Mouse (Mus musculus): ENCODE results near the gene Agfg2. TPM values are rescaled to one million over a fixed set of nuclear protein-coding genes. Genes with fewer than 3 reads are reported as not detected.

Agfg2 gene
- polyA plus RNA-seq, 1 experiment from 2014 or later, result 13.7 TPM

DNA sequence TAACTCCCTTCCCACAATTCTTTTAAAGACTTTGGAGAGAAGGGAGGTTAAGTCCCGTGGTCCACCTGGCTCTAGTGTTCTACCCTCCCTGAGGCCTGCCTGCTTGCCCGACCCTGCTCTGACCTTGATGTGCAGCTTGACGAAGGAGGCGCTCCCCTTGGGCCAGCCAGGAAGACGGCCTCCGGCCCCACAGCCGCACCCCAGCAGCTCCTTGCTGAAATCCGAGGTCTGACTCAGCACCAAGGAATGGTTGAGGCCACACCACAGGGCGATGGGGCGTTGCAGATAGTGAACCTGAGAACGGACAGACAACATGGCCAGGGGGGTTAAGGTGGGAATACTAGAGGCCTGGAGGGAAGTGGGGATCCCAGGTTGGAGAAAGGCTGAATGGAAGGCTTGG lies 71.0 kb downstream of the Agfg2 start, which contains the start of gene Pcolce:
Gene Pcolce (minus strand): TSS at position 235 of the 400 bp plus-strand sequence.
- no peak for DNase-seq (ENCODE audit: low spot score)
- H3K36me3 ChIP-seq (ENCODE audit: control insufficient read depth, insufficient read depth, low read length), result no peaks in the 10 kb centered on the region
- H3K9me3 ChIP-seq (ENCODE audit: control insufficient read depth, low read length), result no peaks in the 10 kb centered on the region
- no peak for ATAC-seq (ENCODE audit: low FRiP score)
- H3K4me1 ChIP-seq (replicated peaks; ENCODE audit: control insufficient read depth, insufficient read depth, low read length), result peaks cover 8% of the 10 kb centered on the region; the same call in 1 of the 2 replicates
- no peaks in the 10 kb centered on the region; the same call in 1 of the 2 replicates for H3K27me3 ChIP-seq (ENCODE audit: control insufficient read depth, insufficient read depth, low read length)
- no peak within 1 kb of the TSS for H3K4me2 ChIP-seq (replicated peaks; ENCODE audit: low read depth, low read length)
- H3K4me3 ChIP-seq (ENCODE audit: low read depth, low read length), result no peak within 1 kb of the TSS
- peak within 1 kb of the TSS; percentile 5; the same call in 1 of the 2 replicates for H3K9ac ChIP-seq (ENCODE audit: low read depth, low read length)
- 53% methylated on average over 11 of the region's 11 CpGs for WGBS
- no peak within 1 kb of the TSS for H3K27ac ChIP-seq (ENCODE audit: low read depth, low read length)

DNA sequence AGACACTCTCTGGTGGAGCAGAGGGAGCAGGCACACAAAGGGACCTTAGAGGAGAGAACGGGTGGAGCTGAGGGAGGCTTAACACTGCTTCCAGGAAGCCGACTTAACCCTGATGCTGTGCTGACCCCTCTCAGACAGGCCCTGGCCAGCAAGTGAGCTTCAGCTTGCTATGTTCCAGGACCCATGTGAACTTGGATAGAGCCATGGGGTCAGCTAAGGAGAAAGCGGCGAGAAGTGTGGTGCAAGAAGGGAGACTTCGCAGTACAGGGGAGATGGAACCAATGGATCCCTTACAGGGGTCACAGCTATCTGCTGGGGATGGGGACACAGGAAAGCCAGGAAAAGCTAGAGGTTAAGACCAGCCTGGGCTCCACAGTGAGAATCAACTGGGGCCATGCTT lies 71.5 kb downstream of the Agfg2 start:
- Histone ChIP-seq H3K9me3 (ENCODE audit: control insufficient read depth, low read length) (no peaks in the 10 kb centered on the region), H3K4me3 (ENCODE audit: low read depth, low read length) (no peak overlapping the region), H3K27me3 (ENCODE audit: control insufficient read depth, insufficient read depth, low read length) (no peaks in the 10 kb centered on the region; the same call in 1 of the 2 replicates), H3K4me2 (replicated peaks; ENCODE audit: low read depth, low read length) (no peak overlapping the region), H3K4me1 (replicated peaks; ENCODE audit: control insufficient read depth, insufficient read depth, low read length) (peaks cover 11% of the 10 kb centered on the region; the same call in 1 of the 2 replicates), H3K36me3 (ENCODE audit: control insufficient read depth, insufficient read depth, low read length) (no peaks in the 10 kb centered on the region), H3K27ac (ENCODE audit: low read depth, low read length) (no peak overlapping the region), H3K9ac (ENCODE audit: low read depth, low read length) (peak overlapping the region; percentile 5; the same call in 1 of the 2 replicates)
- DNase-seq (ENCODE audit: low spot score), result no peak
- ATAC-seq (ENCODE audit: low FRiP score), result no peak
- 67% methylated on average over 5 of the region's 5 CpGs for WGBS

DNA sequence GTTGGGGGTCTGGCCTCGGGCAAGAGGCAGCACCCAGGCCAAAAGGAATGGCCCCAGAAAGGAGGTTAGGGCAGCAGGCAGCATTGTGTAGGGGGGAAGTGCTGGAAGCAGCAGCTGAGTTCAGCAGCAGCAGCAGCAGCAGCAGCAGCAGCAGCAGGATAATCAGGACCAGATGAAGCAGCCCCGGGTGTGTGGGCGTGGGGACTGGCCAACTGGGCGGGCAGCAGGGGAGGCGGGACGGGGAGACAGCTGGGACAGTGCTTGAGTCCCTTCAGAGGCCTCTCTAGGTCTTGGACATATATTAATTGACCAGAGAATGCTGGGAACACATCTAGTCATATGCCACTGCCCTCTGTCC lies 73.3 kb downstream of the Agfg2 start:
- no peaks in the 10 kb centered on the region for H3K36me3 ChIP-seq (ENCODE audit: control insufficient read depth, insufficient read depth, low read length)
- ATAC-seq (ENCODE audit: low FRiP score) (no peak), DNase-seq (ENCODE audit: low spot score) (peak; percentile 68)
- peak overlapping the region; percentile 54 for H3K9ac ChIP-seq (ENCODE audit: low read depth, low read length)
- no peak overlapping the region; the same call in 1 of the 2 replicates for H3K4me3 ChIP-seq (ENCODE audit: low read depth, low read length)
- peaks cover 13% of the 10 kb centered on the region; the same call in 1 of the 2 replicates for H3K4me1 ChIP-seq (replicated peaks; ENCODE audit: control insufficient read depth, insufficient read depth, low read length)
- 21% methylated on average over 6 of the region's 6 CpGs for WGBS
- H3K4me2 ChIP-seq (replicated peaks; ENCODE audit: low read depth, low read length), result peak overlapping the region; percentile 14; the same call in 1 of the 2 replicates
- H3K27me3 ChIP-seq (ENCODE audit: control insufficient read depth, insufficient read depth, low read length), result peaks cover 2% of the 10 kb centered on the region; the same call in 1 of the 2 replicates
- H3K9me3 ChIP-seq (ENCODE audit: control insufficient read depth, low read length), result no peaks in the 10 kb centered on the region
- H3K27ac ChIP-seq (ENCODE audit: low read depth, low read length), result peak overlapping the region; percentile 70; the same call in 1 of the 2 replicates

DNA sequence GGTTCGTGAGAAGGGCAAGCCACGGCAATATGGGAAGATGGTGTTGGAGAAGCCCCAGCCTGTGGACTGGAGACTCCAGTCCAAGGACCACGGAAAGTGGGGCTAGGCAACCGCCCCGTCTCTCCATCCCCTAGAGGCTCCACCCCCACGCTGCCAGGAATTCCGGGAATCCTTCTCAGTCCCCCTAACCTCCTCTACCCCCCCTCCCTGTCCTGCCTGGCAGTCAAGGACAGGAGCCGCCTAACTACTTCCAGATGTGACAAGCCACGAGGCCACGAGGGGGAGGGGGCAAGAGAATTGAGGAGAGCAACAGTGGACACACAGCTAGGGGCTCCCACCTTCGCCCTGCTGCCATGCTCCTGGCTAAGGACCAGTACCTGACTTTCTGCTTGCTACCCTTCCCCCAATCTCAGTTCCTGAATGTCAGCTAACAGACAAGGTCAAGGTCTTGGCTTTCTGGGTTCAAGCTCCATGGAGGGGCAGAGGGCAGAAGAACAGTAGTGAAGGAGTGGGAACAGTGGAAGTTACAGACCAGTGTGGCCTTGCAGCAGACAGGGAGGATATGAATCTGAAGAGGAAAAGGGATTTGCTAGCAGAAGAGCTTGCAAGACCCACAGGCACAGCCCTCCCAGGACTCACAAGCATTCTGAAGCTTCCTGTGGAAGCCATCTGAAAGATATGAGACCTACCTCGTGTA lies 73.8 kb downstream of the Agfg2 start:
- ATAC-seq (ENCODE audit: low FRiP score) (0 out of 2 replicates have a peak, but pooled peaks have one; percentile 26), DNase-seq (ENCODE audit: low spot score) (peak; percentile 68)
- Histone ChIP-seq H3K4me1 (replicated peaks; ENCODE audit: control insufficient read depth, insufficient read depth, low read length) (peaks cover 13% of the 10 kb centered on the region; the same call in 1 of the 2 replicates), H3K36me3 (ENCODE audit: control insufficient read depth, insufficient read depth, low read length) (no peaks in the 10 kb centered on the region), H3K4me3 (ENCODE audit: low read depth, low read length) (no peak overlapping the region; the same call in 1 of the 2 replicates), H3K27me3 (ENCODE audit: control insufficient read depth, insufficient read depth, low read length) (peaks cover 2% of the 10 kb centered on the region; the same call in 1 of the 2 replicates), H3K4me2 (replicated peaks; ENCODE audit: low read depth, low read length) (peak overlapping the region; percentile 14; the same call in 1 of the 2 replicates), H3K9ac (ENCODE audit: low read depth, low read length) (peak overlapping the region; percentile 54), H3K27ac (ENCODE audit: low read depth, low read length) (peak overlapping the region; percentile 70; the same call in 1 of the 2 replicates), H3K9me3 (ENCODE audit: control insufficient read depth, low read length) (no peaks in the 10 kb centered on the region)
- 14% methylated on average over 11 of the region's 12 CpGs for WGBS

DNA sequence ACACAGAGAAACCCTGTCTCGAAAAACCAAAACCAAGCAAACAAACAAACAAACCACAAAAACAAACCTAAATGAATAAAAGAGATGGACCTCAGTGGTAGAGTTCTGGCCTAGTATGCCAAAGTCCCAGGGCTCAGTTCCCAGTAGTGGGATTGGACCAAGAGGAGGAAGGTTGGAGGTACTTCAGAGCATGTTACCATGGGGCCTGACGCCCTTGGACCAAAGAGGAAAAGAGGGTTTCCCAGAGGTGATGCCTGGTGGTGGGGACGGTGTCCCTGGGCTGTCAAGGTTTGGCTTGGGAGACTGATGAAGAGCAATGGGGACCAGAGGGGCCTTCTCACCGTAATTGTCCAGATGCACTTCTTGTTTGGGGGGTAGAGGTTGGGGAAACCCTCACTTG lies 74.5 kb downstream of the Agfg2 start:
- H3K27me3 ChIP-seq (ENCODE audit: control insufficient read depth, insufficient read depth, low read length), result peaks cover 2% of the 10 kb centered on the region; the same call in 1 of the 2 replicates
- DNase-seq (ENCODE audit: low spot score) (no peak), ATAC-seq (ENCODE audit: low FRiP score) (no peak)
- no peak overlapping the region for H3K27ac ChIP-seq (ENCODE audit: low read depth, low read length)
- H3K9me3 ChIP-seq (ENCODE audit: control insufficient read depth, low read length), result no peaks in the 10 kb centered on the region
- peaks cover 13% of the 10 kb centered on the region; the same call in 1 of the 2 replicates for H3K4me1 ChIP-seq (replicated peaks; ENCODE audit: control insufficient read depth, insufficient read depth, low read length)
- H3K4me3 ChIP-seq (ENCODE audit: low read depth, low read length), result no peak overlapping the region
- no peak overlapping the region; the same call in 1 of the 2 replicates for H3K9ac ChIP-seq (ENCODE audit: low read depth, low read length)
- H3K36me3 ChIP-seq (ENCODE audit: control insufficient read depth, insufficient read depth, low read length), result no peaks in the 10 kb centered on the region
- H3K4me2 ChIP-seq (replicated peaks; ENCODE audit: low read depth, low read length), result no peak overlapping the region
- 62% methylated on average over 4 of the region's 4 CpGs for WGBS

DNA sequence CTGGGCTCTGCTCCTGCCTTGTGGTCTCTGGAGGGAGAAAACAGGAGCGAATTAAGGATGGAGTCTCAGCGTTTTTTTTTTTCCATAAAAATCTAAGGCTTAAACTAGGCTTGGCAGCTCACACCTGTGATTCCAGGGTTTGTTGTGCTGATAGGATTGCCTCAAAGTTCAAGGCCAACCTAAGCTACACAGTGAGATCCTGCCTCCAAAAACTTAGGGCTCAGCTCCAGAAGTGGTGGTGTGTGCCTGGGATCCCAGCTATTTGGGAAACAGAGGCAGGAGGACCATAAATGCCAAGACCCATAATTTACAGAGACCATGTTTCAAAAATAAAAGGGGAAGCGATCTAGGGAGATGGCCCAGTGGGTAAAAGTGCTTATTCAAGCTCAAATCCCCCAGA lies 75.2 kb downstream of the Agfg2 start:
- ATAC-seq (ENCODE audit: low FRiP score), result no peak
- H3K4me2 ChIP-seq (replicated peaks; ENCODE audit: low read depth, low read length), result no peak overlapping the region
- no peak overlapping the region for H3K9ac ChIP-seq (ENCODE audit: low read depth, low read length)
- peaks cover 2% of the 10 kb centered on the region; the same call in 1 of the 2 replicates for H3K27me3 ChIP-seq (ENCODE audit: control insufficient read depth, insufficient read depth, low read length)
- H3K36me3 ChIP-seq (ENCODE audit: control insufficient read depth, insufficient read depth, low read length), result no peaks in the 10 kb centered on the region
- no peaks in the 10 kb centered on the region for H3K9me3 ChIP-seq (ENCODE audit: control insufficient read depth, low read length)
- no peak overlapping the region for H3K4me3 ChIP-seq (ENCODE audit: low read depth, low read length)
- no peak for DNase-seq (ENCODE audit: low spot score)
- WGBS, result 61% methylated on average over 3 of the region's 3 CpGs
- H3K27ac ChIP-seq (ENCODE audit: low read depth, low read length), result no peak overlapping the region
- H3K4me1 ChIP-seq (replicated peaks; ENCODE audit: control insufficient read depth, insufficient read depth, low read length), result peaks cover 13% of the 10 kb centered on the region; the same call in 1 of the 2 replicates

DNA sequence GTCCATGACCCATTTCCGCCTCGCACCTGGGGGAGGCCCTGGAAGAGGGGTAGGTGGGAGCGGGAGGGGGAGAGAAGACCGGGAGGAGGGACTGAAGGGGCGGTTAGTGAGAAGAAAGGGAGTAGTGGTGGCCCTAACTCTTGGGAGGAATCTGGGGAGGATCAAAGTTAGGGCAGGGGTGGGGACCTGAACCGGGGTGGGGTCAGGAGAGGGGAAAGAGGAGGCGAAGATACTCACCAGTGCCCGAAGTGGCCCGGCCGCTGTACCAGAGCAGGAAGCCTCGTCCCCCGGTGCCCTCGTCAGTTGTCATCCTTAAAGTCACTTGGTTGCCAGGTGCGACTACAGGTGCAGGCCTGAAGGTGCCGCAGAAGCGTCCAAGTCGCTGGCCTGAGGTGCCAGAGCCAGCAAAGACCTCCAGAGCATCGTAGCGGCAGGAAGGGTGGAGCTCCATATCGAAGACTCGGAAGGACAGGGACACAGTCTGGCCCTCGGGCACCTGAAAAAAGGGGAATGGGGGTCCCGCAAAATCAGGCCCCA lies 75.8 kb downstream of the Agfg2 start:
- Histone ChIP-seq H3K4me1 (replicated peaks; ENCODE audit: control insufficient read depth, insufficient read depth, low read length) (peaks cover 13% of the 10 kb centered on the region; the same call in 1 of the 2 replicates), H3K4me2 (replicated peaks; ENCODE audit: low read depth, low read length) (peak overlapping the region; percentile 19), H3K4me3 (ENCODE audit: low read depth, low read length) (peak overlapping the region; percentile 10; the same call in 1 of the 2 replicates), H3K36me3 (ENCODE audit: control insufficient read depth, insufficient read depth, low read length) (no peaks in the 10 kb centered on the region), H3K9me3 (ENCODE audit: control insufficient read depth, low read length) (no peaks in the 10 kb centered on the region), H3K27me3 (ENCODE audit: control insufficient read depth, insufficient read depth, low read length) (peaks cover 2% of the 10 kb centered on the region; the same call in 1 of the 2 replicates), H3K27ac (ENCODE audit: low read depth, low read length) (no peak overlapping the region), H3K9ac (ENCODE audit: low read depth, low read length) (no peak overlapping the region)
- WGBS, result 18% methylated on average over 21 of the region's 23 CpGs
- DNase-seq (ENCODE audit: low spot score) (no peak), ATAC-seq (ENCODE audit: low FRiP score) (no peak)

DNA sequence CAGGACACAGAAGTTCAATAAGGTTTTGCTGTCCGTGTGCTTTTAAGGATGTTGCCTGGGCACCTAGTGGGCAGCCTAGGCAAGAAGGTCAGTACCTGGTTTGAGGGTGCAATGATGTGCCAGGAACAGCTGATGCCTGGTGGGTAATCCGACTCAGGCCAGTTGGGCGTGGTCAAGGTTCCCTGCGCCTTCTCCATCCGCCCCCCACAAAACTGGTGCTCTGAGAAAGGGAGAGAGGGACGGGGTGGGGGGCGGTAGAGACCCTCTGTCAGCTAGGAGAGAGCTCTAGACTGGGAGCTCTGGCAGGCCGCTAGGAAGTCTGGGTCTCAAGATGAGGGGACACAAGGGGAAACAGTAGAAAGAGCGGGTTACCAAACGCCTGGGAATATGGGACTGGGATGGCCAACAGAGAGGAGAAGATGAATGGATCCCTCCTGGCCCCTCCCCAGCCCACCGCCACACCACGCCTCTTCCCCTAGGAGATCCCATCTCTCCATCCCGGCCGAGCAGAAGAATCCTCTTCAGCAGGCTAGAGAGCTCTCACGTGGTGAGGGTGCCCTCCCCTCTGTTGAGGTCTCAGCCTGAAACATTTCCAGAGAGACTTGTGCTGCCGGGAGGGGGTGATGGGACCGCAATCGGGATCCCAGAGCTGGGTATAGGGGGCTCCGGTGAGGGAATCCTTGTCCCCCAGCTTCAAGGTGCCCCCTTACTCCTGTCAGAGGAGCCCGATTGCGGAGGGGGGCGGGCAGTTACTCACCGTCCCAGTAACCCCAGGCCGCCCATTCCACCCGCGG lies 76.5 kb downstream of the Agfg2 start:
- Histone ChIP-seq H3K4me3 (ENCODE audit: low read depth, low read length) (peak overlapping the region; percentile 10; the same call in 1 of the 2 replicates), H3K36me3 (ENCODE audit: control insufficient read depth, insufficient read depth, low read length) (no peaks in the 10 kb centered on the region), H3K27ac (ENCODE audit: low read depth, low read length) (no peak overlapping the region), H3K9me3 (ENCODE audit: control insufficient read depth, low read length) (no peaks in the 10 kb centered on the region), H3K4me2 (replicated peaks; ENCODE audit: low read depth, low read length) (peak overlapping the region; percentile 19), H3K27me3 (ENCODE audit: control insufficient read depth, insufficient read depth, low read length) (peaks cover 2% of the 10 kb centered on the region; the same call in 1 of the 2 replicates), H3K4me1 (replicated peaks; ENCODE audit: control insufficient read depth, insufficient read depth, low read length) (peaks cover 13% of the 10 kb centered on the region; the same call in 1 of the 2 replicates), H3K9ac (ENCODE audit: low read depth, low read length) (no peak overlapping the region)
- no peak for DNase-seq (ENCODE audit: low spot score)
- ATAC-seq (ENCODE audit: low FRiP score), result no peak
- WGBS, result 16% methylated on average over 25 of the region's 26 CpGs

Measured in hindbrain, embryonic 11.5 days (tissue).